Mouse (Mus musculus) olfactory bulb, adult 2 months (tissue): ENCODE measurements around the gene Gatad2a. TPM values are rescaled to one million over a fixed set of nuclear protein-coding genes. Genes with fewer than 3 reads are reported as not detected.
A peak's percentile ranks its signal among the peaks of the same experiment; 100 is the strongest.

Experiments
- H3K27ac ChIP-seq: fragments of 200-500 bp; 2 replicates; pipeline ENCODE4 v1.5.1; 2012; ENCODE audit warnings: low read depth, low read length; ENCODE audit not compliant: insufficient read depth
- H3K4me1 ChIP-seq: fragments of 200-500 bp; 2 replicates; pipeline ENCODE4 v1.6.1; 2012; ENCODE audit warnings: low read length; ENCODE audit not compliant: control insufficient read depth, insufficient read depth
- H3K4me3 ChIP-seq: fragments of 200-500 bp; 2 replicates; pipeline ENCODE4 v1.5.1; 2012; ENCODE audit warnings: mild to moderate bottlenecking, low read depth, low read length, moderate library complexity; ENCODE audit not compliant: insufficient read depth
- CTCF ChIP-seq: fragments of 200-500 bp; IDR thresholded peaks from 2 replicates; pipeline ENCODE4 v1.5.1; 2012; ENCODE audit warnings: low read depth, mild to moderate bottlenecking, low read length, moderate library complexity; ENCODE audit not compliant: insufficient read depth
- POLR2A ChIP-seq: fragments of 200-500 bp; IDR thresholded peaks from 2 replicates; pipeline ENCODE4 v1.6.1; 2012; ENCODE audit warnings: mild to moderate bottlenecking, low read depth, low read length, moderate library complexity; ENCODE audit not compliant: insufficient read depth
- WGBS: fragments of 180-500 bp; shearing (Covaris S2); methylation state at CpG from one replicate; pipeline ENCODE4 v1.1.7; 2018; 5-methylcytosine and 5-hydroxymethylcytosine counted together
- polyA plus RNA-seq: library from polyadenylated mRNA; stranded (reverse); fragments of >200 nt; gene quantifications from 2 replicates; pipeline ENCODE4 v1.2.4, GENCODE M21; 2012; ENCODE audit warnings: low replicate concordance; ENCODE audit not compliant: missing spikeins, insufficient read depth, insufficient read length

Gatad2a gene
- polyA plus RNA-seq, 1 experiment: not detected

DNA sequence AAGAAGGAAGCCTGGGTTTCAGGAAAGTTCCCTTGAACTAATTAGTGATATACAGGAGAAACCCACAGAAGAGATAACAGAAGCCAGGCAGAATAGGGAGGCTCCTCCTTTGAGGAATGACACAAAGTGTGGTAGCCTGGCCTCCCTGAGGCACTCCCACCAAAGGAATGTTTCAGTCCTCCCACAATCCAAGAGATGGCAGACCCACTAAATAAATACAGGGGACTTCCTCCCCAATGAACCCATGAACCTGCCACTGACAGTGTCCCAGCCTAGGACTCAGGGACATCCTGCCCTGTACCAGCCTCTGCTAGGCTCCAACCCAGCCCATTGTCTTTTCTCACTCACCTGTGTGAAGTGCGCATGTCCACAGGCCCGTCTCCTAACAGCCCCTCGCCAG lies 60.8 kb downstream of the Gatad2a start:
- TF ChIP-seq POLR2A: no peak
- TF ChIP-seq CTCF: no peak
- WGBS: 96% methylated on average over 3 of the region's 3 CpGs
- no peak overlapping the region for H3K4me3 ChIP-seq
- H3K4me1 ChIP-seq: peaks cover 4% of the 10 kb centered on the region; the same call in 1 of the 2 replicates
- no peak overlapping the region for H3K27ac ChIP-seq

DNA sequence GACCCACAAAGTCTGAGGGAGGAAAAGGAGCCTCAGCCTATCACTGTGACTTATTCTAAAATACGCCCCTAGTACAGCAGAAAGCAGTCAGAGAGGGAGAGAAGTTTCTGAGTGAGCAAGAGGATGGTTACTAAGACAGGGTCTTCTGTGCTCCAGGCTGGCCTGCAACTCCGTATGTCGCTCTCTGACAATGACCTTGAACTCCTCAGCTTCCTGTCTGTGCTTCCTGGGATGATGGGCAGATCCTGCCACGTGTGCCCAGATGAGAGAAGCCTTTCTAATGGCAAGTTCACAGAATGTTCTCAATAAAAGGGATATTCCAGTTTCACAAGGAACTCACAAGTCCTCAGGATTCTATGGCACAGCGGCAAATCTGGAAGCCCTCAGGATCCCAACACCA lies 61.6 kb downstream of the Gatad2a start:
- Histone ChIP-seq H3K4me1 (0 out of 2 replicates have a peak, but pooled peaks cover 4% of the 10 kb centered on the region), H3K27ac (no peak overlapping the region), H3K4me3 (no peak overlapping the region)
- WGBS: 90% methylated on average over 5 of the region's 5 CpGs
- TF ChIP-seq POLR2A: no peak
- no peak for TF ChIP-seq CTCF

GRCm38 (mm10) chr8:69933811-69934210 lies 62.4 kb downstream of the Gatad2a start:
- Histone ChIP-seq H3K4me1 (0 out of 2 replicates have a peak, but pooled peaks cover 4% of the 10 kb centered on the region), H3K27ac (no peak overlapping the region), H3K4me3 (no peak overlapping the region)
- TF ChIP-seq CTCF: no peak
- TF ChIP-seq POLR2A: no peak
- WGBS: 87% methylated on average over 2 of the region's 2 CpGs

DNA sequence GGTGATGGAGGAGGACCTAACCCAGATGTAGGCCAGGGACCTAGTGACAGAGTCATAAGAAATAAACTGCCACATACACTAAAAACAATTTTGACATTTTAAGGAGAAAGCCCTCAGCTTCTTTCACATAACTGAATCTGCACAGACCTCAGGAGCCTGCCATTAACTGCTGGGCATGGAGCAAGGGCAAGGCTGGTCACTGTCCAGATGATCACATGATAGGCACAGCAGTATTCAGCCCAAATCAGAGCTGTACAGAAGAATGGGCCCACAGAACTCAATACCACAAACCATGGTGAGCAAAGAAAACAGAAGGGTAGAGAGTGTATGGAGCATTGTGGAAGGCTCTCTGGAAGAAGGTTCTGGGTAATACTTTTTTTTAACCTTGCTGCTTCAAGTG lies 69.3 kb downstream of the Gatad2a start:
- no peak overlapping the region for H3K27ac ChIP-seq
- H3K4me3 ChIP-seq: no peak overlapping the region
- TF ChIP-seq CTCF (no peak), POLR2A (no peak)

DNA sequence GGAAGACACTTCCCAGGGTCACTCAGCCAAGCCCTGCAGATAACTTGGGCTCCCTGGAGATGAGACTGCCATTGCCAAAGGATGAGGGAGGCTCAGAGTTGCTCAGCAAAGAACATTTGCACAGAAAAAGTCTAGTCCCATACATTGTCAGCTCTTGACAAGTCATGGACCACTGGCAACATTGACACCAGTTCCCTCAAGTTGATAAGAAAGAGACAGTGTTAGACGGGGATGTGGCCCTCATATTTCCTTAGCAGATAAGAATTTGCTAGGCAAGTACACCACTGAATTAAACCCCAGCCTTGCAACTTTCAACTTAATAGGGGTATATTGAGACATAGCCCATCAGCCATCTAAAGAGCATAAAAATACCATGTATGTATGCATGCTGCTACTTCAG lies 72.2 kb downstream of the Gatad2a start:
- no peak overlapping the region for H3K27ac ChIP-seq
- peaks cover 13% of the 10 kb centered on the region for H3K4me1 ChIP-seq
- WGBS: 96% methylated on average over 1 of the region's 1 CpGs
- TF ChIP-seq POLR2A (no peak), CTCF (no peak)
- no peak overlapping the region for H3K4me3 ChIP-seq

More for the DNA sequence above, 69.3 kb downstream of the Gatad2a start:
- H3K4me1 ChIP-seq: no peaks in the 10 kb centered on the region

GRCm38 (mm10) chr8:69921141-69921540 lies 75.0 kb downstream of the Gatad2a start:
- H3K4me3 ChIP-seq: no peak overlapping the region
- no peak overlapping the region for H3K27ac ChIP-seq
- WGBS: 89% methylated on average over 2 of the region's 2 CpGs
- peaks cover 16% of the 10 kb centered on the region for H3K4me1 ChIP-seq
- TF ChIP-seq POLR2A (no peak), CTCF (no peak)

- peaks cover 23% of the 10 kb centered on the region for H3K4me1 ChIP-seq
- H3K27ac ChIP-seq: no peak overlapping the region
- no peak for TF ChIP-seq CTCF
- no peak for TF ChIP-seq POLR2A
- no peak overlapping the region for H3K4me3 ChIP-seq
- 45% methylated on average over 11 of the region's 11 CpGs for WGBS
These were observed 76.1 kb downstream of the Gatad2a start for GRCm38 (mm10) chr8:69919876-69920662.

DNA sequence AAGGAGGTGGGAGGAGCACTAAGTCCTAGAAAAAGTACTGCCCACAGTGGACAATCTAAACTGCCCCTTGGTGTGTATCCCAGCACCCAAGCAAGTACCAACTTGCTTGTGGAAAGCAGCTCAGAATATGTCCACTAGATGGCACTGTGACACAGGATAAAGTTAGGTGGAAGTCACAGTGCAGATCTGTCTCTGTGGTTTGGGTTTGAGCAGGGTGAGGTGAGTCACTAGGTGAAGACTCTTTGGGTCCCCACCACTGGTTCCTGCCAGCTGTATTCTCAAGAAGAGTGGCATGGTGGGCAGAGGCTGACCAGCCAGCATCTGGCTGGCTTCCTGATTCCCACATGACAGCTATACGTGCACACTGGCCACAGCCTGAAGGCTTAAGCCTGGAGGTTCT lies 77.2 kb downstream of the Gatad2a start:
- peaks cover 30% of the 10 kb centered on the region for H3K4me1 ChIP-seq
- H3K27ac ChIP-seq: no peak overlapping the region

GRCm38 (mm10) chr8:69918506-69918905 lies 77.7 kb downstream of the Gatad2a start:
- Histone ChIP-seq H3K4me3 (no peak overlapping the region), H3K4me1 (peaks cover 34% of the 10 kb centered on the region), H3K27ac (no peak overlapping the region)
- TF ChIP-seq CTCF (no peak), POLR2A (no peak)

More for the DNA sequence above, 77.2 kb downstream of the Gatad2a start:
- 69% methylated on average over 1 of the region's 1 CpGs for WGBS
- TF ChIP-seq CTCF (no peak), POLR2A (no peak)
- H3K4me3 ChIP-seq: no peak overlapping the region

- no peak for TF ChIP-seq CTCF
- TF ChIP-seq POLR2A: no peak
- 26% methylated on average over 5 of the region's 5 CpGs for WGBS
- H3K4me3 ChIP-seq: no peak overlapping the region
- H3K27ac ChIP-seq: peak overlapping the region; percentile 33
- peaks cover 51% of the 10 kb centered on the region for H3K4me1 ChIP-seq
These were observed 80.4 kb downstream of the Gatad2a start for GRCm38 (mm10) chr8:69915748-69916147.
